ENCODE assay signal across 12 mouse cellular contexts in the genomic region with DNA sequence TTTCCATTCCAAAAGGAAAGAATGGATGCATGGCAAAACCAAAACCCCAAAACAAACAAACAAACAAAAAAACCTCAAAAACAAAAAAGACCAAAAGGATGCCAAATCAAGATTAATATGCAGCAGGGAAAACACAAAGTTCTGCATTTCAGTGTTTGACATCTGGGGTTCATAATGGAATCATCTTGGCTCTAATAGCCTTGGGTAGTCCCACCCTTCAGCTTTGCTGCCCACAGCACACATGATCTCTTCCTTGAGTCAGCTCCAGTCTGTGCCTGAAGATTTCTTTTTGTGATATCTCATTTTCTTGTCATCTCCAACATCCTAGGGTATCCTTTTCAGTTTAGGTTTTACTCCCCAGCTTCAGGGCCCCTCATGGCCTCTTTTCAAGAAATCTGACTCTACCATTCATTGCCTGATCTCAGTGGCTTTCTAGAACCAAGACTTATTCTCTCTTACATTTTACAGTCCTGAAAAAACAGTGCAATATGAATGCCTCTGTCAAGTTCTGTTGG.
"Had no signal": no experiment of that assay in that cellular context is flagged by ENCODE, and none has a peak within 500 bp of the region (broad histone marks: within the 10 kb centered on the region; RNA-seq: fewer than 3 reads in every experiment).

No protein-coding gene starts in this region.

- H3K9ac ChIP-seq: lung, embryonic 14.5 days; midbrain, embryonic 13.5 days; midbrain, embryonic 15.5 days; neural tube, embryonic 12.5 days had no signal

- H3K27me3 ChIP-seq: megakaryocyte, embryonic 14.5 days; midbrain, embryonic 13.5 days; midbrain, embryonic 15.5 days; neural tube, embryonic 12.5 days had no signal

- H3K36me3 ChIP-seq: midbrain, embryonic 13.5 days; midbrain, embryonic 15.5 days; neural tube, embryonic 12.5 days had no signal

- H3K4me3 ChIP-seq: megakaryocyte, embryonic 14.5 days; midbrain, embryonic 13.5 days; midbrain, embryonic 15.5 days; neural tube, embryonic 12.5 days had no signal

- H3K9me3 ChIP-seq: midbrain, embryonic 13.5 days; midbrain, embryonic 15.5 days; neural tube, embryonic 12.5 days had no signal

- DNase-seq: lung, adult 18-20 months; lung, embryonic 14.5 days; lung, postnatal 10 days; right cerebral cortex, postnatal 14 days; thymus, adult 18-20 months; thymus, postnatal 14 days; thymus, postnatal 36 days had no signal

- H3K4me2 ChIP-seq: lung, embryonic 14.5 days; midbrain, embryonic 13.5 days; midbrain, embryonic 15.5 days; neural tube, embryonic 12.5 days had no signal

- ATAC-seq: midbrain, embryonic 13.5 days; midbrain, embryonic 15.5 days had no signal

- H3K27ac ChIP-seq: macrophage; midbrain, embryonic 13.5 days; midbrain, embryonic 15.5 days; neural tube, embryonic 12.5 days had no signal

- H3K4me1 ChIP-seq: megakaryocyte, embryonic 14.5 days; midbrain, embryonic 13.5 days; midbrain, embryonic 15.5 days; neural tube, embryonic 12.5 days had no signal
